ENCODE assay signal across 8 mouse cellular contexts in the genomic region with DNA sequence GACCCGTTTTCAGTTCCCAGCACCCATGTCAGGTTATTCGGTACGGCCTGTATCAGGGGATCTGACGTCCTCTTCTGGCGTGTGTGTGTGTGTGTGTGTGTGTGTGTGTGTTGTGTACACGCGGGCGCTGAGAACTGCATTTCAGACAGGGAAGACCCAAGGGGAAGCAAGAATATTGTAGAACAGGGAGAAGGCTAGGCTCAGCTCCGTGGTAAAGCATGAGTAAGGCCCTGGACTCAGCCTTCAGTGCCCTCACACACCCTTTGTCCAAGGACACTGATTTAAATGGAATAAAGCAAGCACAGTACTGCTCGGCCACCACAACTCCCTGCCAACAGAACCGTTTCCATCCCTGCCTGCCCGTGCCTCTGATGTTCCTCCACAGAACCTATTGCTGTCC. TPM values are rescaled to one million over a fixed set of nuclear protein-coding genes. Genes with fewer than 3 reads are reported as not detected.
A peak's percentile ranks its signal among the peaks of the same experiment; 100 is the strongest.
DNase-seq lines count a peak whose midpoint lies in the region; ATAC-seq lines count a peak whose summit lies in the region.

No protein-coding gene starts in this region.

- no peak for ATAC-seq in megakaryocyte, adult 5-6 weeks (ENCODE audit: poor library complexity, severe bottlenecking)
- ATAC-seq in heart, embryonic 12.5 days (ENCODE audit: insufficient number of reproducible peaks, low FRiP score) = no peak
- ATAC-seq in limb, embryonic 12.5 days (ENCODE audit: insufficient number of reproducible peaks, insufficient read depth, low FRiP score, low TSS enrichment, low read depth) = no peak
- ATAC-seq in neural tube, embryonic 14.5 days (ENCODE audit: low read depth) = no peak
- ATAC-seq in megakaryocyte-erythroid progenitor cell, adult 5-6 weeks (replicated peaks; ENCODE audit: low FRiP score, low TSS enrichment, poor library complexity, severe bottlenecking) = no peak

- H3K4me2 ChIP-seq in heart, embryonic 12.5 days = peak overlapping the region; percentile 92
- peak overlapping the region; percentile 86 for H3K4me2 ChIP-seq in limb, embryonic 12.5 days
- H3K4me2 ChIP-seq in neural tube, embryonic 14.5 days (ENCODE audit: low read depth, low read length) = peak overlapping the region; percentile 81

- no peaks in the 10 kb centered on the region for H3K27me3 ChIP-seq in megakaryocyte, embryonic 14.5 days (replicated peaks)
- H3K27me3 ChIP-seq in heart, embryonic 12.5 days (replicated peaks) = no peaks in the 10 kb centered on the region
- H3K27me3 ChIP-seq in limb, embryonic 12.5 days = no peaks in the 10 kb centered on the region
- H3K27me3 ChIP-seq in neural tube, embryonic 14.5 days (ENCODE audit: control insufficient read depth, insufficient read depth, low read length) = 0 out of 2 replicates have a peak, but pooled peaks cover 2% of the 10 kb centered on the region

- no peak for DNase-seq in frontal cortex, postnatal 25 days (ENCODE audit: low spot score in 2 of 2)

- peaks cover 30% of the 10 kb centered on the region for H3K36me3 ChIP-seq in megakaryocyte, embryonic 14.5 days (replicated peaks; ENCODE audit: low read length)
- peaks cover 19% of the 10 kb centered on the region for H3K36me3 ChIP-seq in heart, embryonic 12.5 days
- peaks cover 24% of the 10 kb centered on the region for H3K36me3 ChIP-seq in limb, embryonic 12.5 days
- no peaks in the 10 kb centered on the region for H3K36me3 ChIP-seq in neural tube, embryonic 14.5 days (ENCODE audit: control insufficient read depth, insufficient read depth, low read length)

- peak overlapping the region; percentile 81 for H3K9ac ChIP-seq in heart, embryonic 12.5 days
- peak overlapping the region; percentile 70 for H3K9ac ChIP-seq in limb, embryonic 12.5 days (replicated peaks)
- peak overlapping the region; percentile 68 for H3K9ac ChIP-seq in neural tube, embryonic 14.5 days (replicated peaks; ENCODE audit: low read depth, low read length)

- peak overlapping the region; percentile 81 for H3K27ac ChIP-seq in brown adipose tissue, adult 24 weeks (replicated peaks; ENCODE audit: low read depth, low read length)
- peak overlapping the region; percentile 69 for H3K27ac ChIP-seq in heart, embryonic 12.5 days (ENCODE audit: poor library complexity, severe bottlenecking)
- peak overlapping the region; percentile 82; the same call in 1 of the 2 replicates for H3K27ac ChIP-seq in limb, embryonic 12.5 days
- H3K27ac ChIP-seq in neural tube, embryonic 14.5 days (ENCODE audit: low read depth, low read length) = peak overlapping the region; percentile 90; the same call in 1 of the 2 replicates

- H3K4me1 ChIP-seq in megakaryocyte, embryonic 14.5 days = peaks cover 61% of the 10 kb centered on the region
- H3K4me1 ChIP-seq in brown adipose tissue, adult 24 weeks (ENCODE audit: control insufficient read depth, insufficient read depth, insufficient read length, low read length) = no peaks in the 10 kb centered on the region
- H3K4me1 ChIP-seq in heart, embryonic 12.5 days (replicated peaks) = peaks cover 20% of the 10 kb centered on the region
- H3K4me1 ChIP-seq in limb, embryonic 12.5 days (replicated peaks) = peaks cover 19% of the 10 kb centered on the region
- H3K4me1 ChIP-seq in neural tube, embryonic 14.5 days (ENCODE audit: control insufficient read depth, insufficient read depth, low read length) = peaks cover 10% of the 10 kb centered on the region

- WGBS in heart, embryonic 12.5 days = 4% methylated on average over 12 of the region's 12 CpGs
- WGBS in limb, embryonic 12.5 days = 5% methylated on average over 12 of the region's 12 CpGs
- 4% methylated on average over 12 of the region's 12 CpGs for WGBS in neural tube, embryonic 14.5 days

- no peaks in the 10 kb centered on the region for H3K9me3 ChIP-seq in megakaryocyte, embryonic 14.5 days
- no peaks in the 10 kb centered on the region for H3K9me3 ChIP-seq in heart, embryonic 12.5 days (replicated peaks)
- H3K9me3 ChIP-seq in limb, embryonic 12.5 days = no peaks in the 10 kb centered on the region
- no peaks in the 10 kb centered on the region for H3K9me3 ChIP-seq in neural tube, embryonic 14.5 days (ENCODE audit: control insufficient read depth, low read length)

- H3K4me3 ChIP-seq in megakaryocyte, embryonic 14.5 days (replicated peaks) = peak overlapping the region; percentile 96
- peak overlapping the region; percentile 83 for H3K4me3 ChIP-seq in brown adipose tissue, adult 24 weeks (ENCODE audit: insufficient read depth, low read depth, low read length)
- H3K4me3 ChIP-seq in heart, embryonic 12.5 days = peak overlapping the region; percentile 96
- peak overlapping the region; percentile 96 for H3K4me3 ChIP-seq in limb, embryonic 12.5 days (replicated peaks)
- peak overlapping the region; percentile 65 for H3K4me3 ChIP-seq in neural tube, embryonic 14.5 days (ENCODE audit: low read depth, low read length)

RNA-seq across cellular contexts. Expression of a gene that starts 1.0 kb away (rescaled TPM):
- 2.2 and 17.4 TPM in 2 replicates for polyA plus RNA-seq in megakaryocyte, embryonic 14.5 days (2012; ENCODE audit: insufficient read depth, low replicate concordance)
- total RNA-seq in megakaryocyte, adult 5-6 weeks (2015) = 9.4 and 12.5 TPM in 2 replicates
- 20.0 and 26.1 TPM in 2 replicates for total RNA-seq in megakaryocyte, adult 5-6 weeks (2017)
- polyA plus RNA-seq in brown adipose tissue, adult 24 weeks (2012; ENCODE audit: insufficient read depth, insufficient read length, missing spikeins) = 18.8 and 19.3 TPM in 2 replicates
- 49.3 and 55.8 TPM in 2 replicates for polyA plus RNA-seq in heart, embryonic 12.5 days (2016; fragmentation: Nextera tagmentation; extraction: Ambion mirVana)
- 78.7 and 80.2 TPM in 2 replicates for polyA plus RNA-seq in limb, embryonic 12.5 days (2016; fragmentation: Nextera tagmentation; extraction: Ambion mirVana)
- 130 and 134 TPM in 2 replicates for polyA plus RNA-seq in neural tube, embryonic 14.5 days (2014; fragmentation: Nextera tagmentation; extraction: Ambion mirVana)
- 54.8 and 56.6 TPM in 2 replicates for total RNA-seq in megakaryocyte-erythroid progenitor cell, adult 5-6 weeks (2014; fragmentation: Nextera tagmentation)
- 45.5 and 46.2 TPM in 2 replicates for total RNA-seq in megakaryocyte-erythroid progenitor cell, adult 5-6 weeks (2017)

RNA-seq across cellular contexts. Expression of a gene that starts 1.0 kb away (rescaled TPM):
- 0.90 and 2.0 TPM in 2 replicates for polyA plus RNA-seq in megakaryocyte, embryonic 14.5 days (2012; ENCODE audit: insufficient read depth, low replicate concordance)
- 28.3 and 37.5 TPM in 2 replicates for total RNA-seq in megakaryocyte, adult 5-6 weeks (2015)
- 14.1 and 22.2 TPM in 2 replicates for total RNA-seq in megakaryocyte, adult 5-6 weeks (2017)
- 4.6 and 12.6 TPM in 2 replicates for polyA plus RNA-seq in brown adipose tissue, adult 24 weeks (2012; ENCODE audit: insufficient read depth, insufficient read length, missing spikeins)
- 21.3 and 22.6 TPM in 2 replicates for polyA plus RNA-seq in heart, embryonic 12.5 days (2016; fragmentation: Nextera tagmentation; extraction: Ambion mirVana)
- polyA plus RNA-seq in limb, embryonic 12.5 days (2016; fragmentation: Nextera tagmentation; extraction: Ambion mirVana) = 31.2 and 32.7 TPM in 2 replicates
- 18.3 and 19.8 TPM in 2 replicates for polyA plus RNA-seq in neural tube, embryonic 14.5 days (2014; fragmentation: Nextera tagmentation; extraction: Ambion mirVana)
- 33.7 and 36.6 TPM in 2 replicates for total RNA-seq in megakaryocyte-erythroid progenitor cell, adult 5-6 weeks (2014; fragmentation: Nextera tagmentation)
- total RNA-seq in megakaryocyte-erythroid progenitor cell, adult 5-6 weeks (2017) = 9.9 and 26.8 TPM in 2 replicates

RNA-seq across cellular contexts. Expression of a gene that starts 53.7 kb away (rescaled TPM):
- polyA plus RNA-seq in megakaryocyte, embryonic 14.5 days (2012; ENCODE audit: insufficient read depth, low replicate concordance) = 0.80 TPM in 1 of 2 replicates, not detected in the other
- total RNA-seq in megakaryocyte, adult 5-6 weeks (2015) = 0.07 TPM in 2 replicates
- total RNA-seq in megakaryocyte, adult 5-6 weeks (2017) = not detected in 2 replicates
- polyA plus RNA-seq in brown adipose tissue, adult 24 weeks (2012; ENCODE audit: insufficient read depth, insufficient read length, missing spikeins) = 1.2 and 1.8 TPM in 2 replicates
- 6.9 and 7.8 TPM in 2 replicates for polyA plus RNA-seq in heart, embryonic 12.5 days (2016; fragmentation: Nextera tagmentation; extraction: Ambion mirVana)
- polyA plus RNA-seq in limb, embryonic 12.5 days (2016; fragmentation: Nextera tagmentation; extraction: Ambion mirVana) = 11.3 and 11.6 TPM in 2 replicates
- 27.4 and 32.4 TPM in 2 replicates for polyA plus RNA-seq in neural tube, embryonic 14.5 days (2014; fragmentation: Nextera tagmentation; extraction: Ambion mirVana)
- not detected in 2 replicates for total RNA-seq in megakaryocyte-erythroid progenitor cell, adult 5-6 weeks (2014; fragmentation: Nextera tagmentation)
- 0.65 and 0.75 TPM in 2 replicates for total RNA-seq in megakaryocyte-erythroid progenitor cell, adult 5-6 weeks (2017)
